Mouse (Mus musculus): Measurements from ENCODE around the gene Anxa3. TPM values are rescaled to one million over a fixed set of nuclear protein-coding genes. Genes with fewer than 3 reads are reported as not detected.
A peak's percentile ranks its signal among the peaks of the same experiment; 100 is the strongest.

Gene Anxa3
- polyA plus RNA-seq (2012; rRNA removed): 12.1 and 14.5 TPM in 2 replicates

DNA sequence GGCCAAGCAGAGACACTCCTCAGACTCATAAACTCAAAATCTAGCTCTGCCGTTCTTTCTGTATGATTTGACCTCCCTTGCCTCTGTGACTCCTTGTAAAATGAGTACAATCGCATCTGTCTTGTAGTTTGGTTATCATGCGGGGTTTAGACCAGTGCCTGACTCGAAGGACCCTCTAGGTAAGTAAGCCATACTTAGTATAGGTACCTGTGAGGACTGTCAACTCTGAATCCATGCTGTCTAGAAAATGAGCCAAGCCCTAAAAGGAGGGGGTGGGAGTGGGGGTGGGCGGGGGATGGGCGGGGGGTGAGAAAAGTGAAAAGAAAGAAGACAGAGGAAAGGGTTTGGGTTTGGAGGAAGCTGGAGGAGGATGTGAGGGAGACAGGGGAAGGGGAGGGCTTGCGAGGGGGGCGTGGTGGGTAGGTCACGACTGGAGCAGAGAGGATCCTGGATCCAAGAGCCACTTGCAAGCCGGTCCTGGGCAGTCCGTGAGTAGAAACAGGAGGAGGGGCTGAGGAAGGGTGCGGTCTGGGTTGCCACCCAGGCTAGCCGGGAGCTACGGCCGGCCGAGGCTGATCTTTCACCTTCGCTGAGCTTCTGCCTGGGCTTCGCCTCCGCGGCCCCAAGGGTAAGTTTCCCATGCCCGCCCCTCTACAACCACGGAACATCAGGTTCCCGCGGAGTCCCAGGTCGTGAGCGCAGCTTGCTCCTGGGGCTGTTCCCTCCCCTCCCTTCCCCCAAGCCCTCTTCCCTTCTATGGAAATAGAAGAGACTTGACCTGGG is at the start of gene Anxa3:
Gene Anxa3, plus strand, starts transcription at position 404 of the 783 bp plus-strand sequence.
- H3K4me1 ChIP-seq (ENCODE audit: control insufficient read depth, insufficient read depth, low read length): no peaks in the 10 kb centered on the region; the same call in 1 of the 2 replicates
- WGBS: 6% methylated on average over 26 of the region's 26 CpGs
- TF ChIP-seq CTCF (conservative IDR thresholded peaks at IDR 0.05; ENCODE audit: insufficient read depth, insufficient read length, low read depth, low read length): no peak
- TF ChIP-seq POLR2A (IDR thresholded peaks at IDR 0.05; ENCODE audit: low read depth, low read length): no peak

DNA sequence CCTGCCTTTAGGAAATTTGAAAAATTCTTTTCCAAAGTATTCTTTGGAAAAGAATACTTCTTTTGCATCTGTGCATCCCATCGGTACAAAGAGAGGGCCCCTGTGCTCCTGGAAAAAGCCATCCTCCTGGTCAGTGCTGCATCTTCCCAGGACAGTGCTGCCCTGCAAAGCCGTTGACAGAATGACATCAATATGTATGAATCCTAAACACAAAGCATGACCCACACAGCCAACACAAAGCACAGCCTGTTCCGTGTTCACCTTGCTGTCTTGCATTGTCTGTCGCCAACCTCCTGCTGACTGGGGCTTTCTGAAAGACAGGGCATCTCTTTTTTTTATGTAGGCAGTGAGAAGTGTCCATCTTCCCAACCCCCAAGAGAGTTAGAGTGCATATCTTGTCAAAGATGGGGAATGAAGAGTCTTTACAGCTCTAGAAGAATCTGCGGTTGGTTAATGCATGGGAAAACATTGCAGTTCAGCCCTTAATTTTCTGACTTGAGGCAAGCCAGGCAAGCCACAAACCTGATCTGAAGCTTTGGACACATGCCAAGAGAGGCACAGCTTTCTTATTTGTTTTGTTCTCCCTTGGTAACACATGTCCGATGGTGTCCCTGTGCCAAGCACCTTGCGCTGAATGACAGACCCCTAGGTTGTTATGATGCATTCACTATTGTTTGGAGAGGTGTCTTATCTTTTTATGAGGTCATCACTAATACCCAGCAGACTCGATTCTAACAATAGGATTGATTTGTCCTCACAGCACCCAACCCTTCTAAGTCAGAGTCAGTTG is 45.7 kb upstream of the Anxa3 start:
- no peak overlapping the region for H3K27ac ChIP-seq (ENCODE audit: insufficient read depth, low read depth, low read length)
- no peak for TF ChIP-seq POLR2A (IDR thresholded peaks at IDR 0.05; ENCODE audit: low read depth, low read length)
- no peak for TF ChIP-seq CTCF (conservative IDR thresholded peaks at IDR 0.05; ENCODE audit: insufficient read depth, insufficient read length, low read depth, low read length)
- H3K36me3 ChIP-seq (ENCODE audit: control insufficient read depth, insufficient read depth, low read length): no peaks in the 10 kb centered on the region
- H3K4me1 ChIP-seq (ENCODE audit: control insufficient read depth, insufficient read depth, low read length): no peaks in the 10 kb centered on the region
- no peak overlapping the region for H3K4me3 ChIP-seq (ENCODE audit: insufficient read depth, low read depth, low read length)
- 78% methylated on average over 8 of the region's 8 CpGs for WGBS
- DNase-seq: no peak
- no peaks in the 10 kb centered on the region for H3K27me3 ChIP-seq (replicated peaks; ENCODE audit: control insufficient read depth, insufficient read depth, low read length)

More for the DNA sequence above, at the start of gene Anxa3:
- H3K4me3 ChIP-seq (ENCODE audit: insufficient read depth, low read depth, low read length): peak within 1 kb of the TSS; percentile 60
- peaks cover 3% of the 10 kb centered on the region; the same call in 1 of the 2 replicates for H3K27me3 ChIP-seq (replicated peaks; ENCODE audit: control insufficient read depth, insufficient read depth, low read length)
- peak within 1 kb of the TSS; percentile 68 for H3K27ac ChIP-seq (ENCODE audit: insufficient read depth, low read depth, low read length)
- peak; percentile 79 for DNase-seq
- no peaks in the 10 kb centered on the region for H3K36me3 ChIP-seq (ENCODE audit: control insufficient read depth, insufficient read depth, low read length)

DNA sequence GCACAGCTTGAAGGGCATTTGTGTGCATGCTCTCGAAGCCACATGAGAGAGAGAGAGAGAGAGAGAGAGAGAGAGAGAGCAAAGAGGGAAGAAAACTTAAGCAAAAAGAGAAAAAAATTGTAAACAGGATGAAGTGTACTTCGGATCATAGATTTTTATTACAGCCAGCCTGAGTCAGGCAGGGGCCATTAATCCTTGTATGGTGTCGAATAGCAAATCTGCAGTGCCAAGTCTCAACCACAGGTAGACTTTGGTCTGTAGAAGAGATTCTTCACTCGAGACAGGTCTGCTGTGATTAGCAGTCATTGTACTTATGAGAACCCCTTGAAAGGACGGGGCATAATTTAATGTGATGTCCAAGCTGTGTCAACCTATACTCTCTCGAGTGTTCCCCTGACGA is 35.5 kb upstream of the Anxa3 start:
- H3K4me1 ChIP-seq (ENCODE audit: control insufficient read depth, insufficient read depth, low read length): peaks cover 3% of the 10 kb centered on the region; the same call in 1 of the 2 replicates
- DNase-seq: no peak
- no peaks in the 10 kb centered on the region for H3K36me3 ChIP-seq (ENCODE audit: control insufficient read depth, insufficient read depth, low read length)
- no peaks in the 10 kb centered on the region for H3K27me3 ChIP-seq (replicated peaks; ENCODE audit: control insufficient read depth, insufficient read depth, low read length)
- TF ChIP-seq POLR2A (IDR thresholded peaks at IDR 0.05; ENCODE audit: low read depth, low read length) (no peak), CTCF (conservative IDR thresholded peaks at IDR 0.05; ENCODE audit: insufficient read depth, insufficient read length, low read depth, low read length) (no peak)
- WGBS: 42% methylated on average over 7 of the region's 7 CpGs
- no peak overlapping the region for H3K4me3 ChIP-seq (ENCODE audit: insufficient read depth, low read depth, low read length)
- no peak overlapping the region for H3K27ac ChIP-seq (ENCODE audit: insufficient read depth, low read depth, low read length)

DNA sequence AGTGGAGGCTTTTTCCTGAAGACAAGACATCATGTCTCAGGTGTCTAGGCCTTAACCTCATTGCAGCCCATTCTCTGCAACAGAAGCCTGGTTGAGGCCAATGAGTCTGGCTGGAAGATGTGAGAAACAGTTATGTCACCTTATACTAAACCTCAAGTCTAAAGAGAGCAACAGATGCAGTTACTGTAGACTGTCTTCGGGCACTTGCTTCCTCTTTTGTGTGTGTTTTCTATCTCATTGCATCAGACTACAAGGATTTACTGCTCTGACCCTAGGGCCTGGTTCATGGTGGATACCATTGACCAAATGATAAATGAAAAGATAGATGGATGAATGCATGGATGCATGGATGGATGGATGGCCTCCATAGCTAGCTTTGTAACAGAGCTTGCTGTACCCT is 31.1 kb upstream of the Anxa3 start:
- no peak overlapping the region for H3K4me3 ChIP-seq (ENCODE audit: insufficient read depth, low read depth, low read length)
- H3K27ac ChIP-seq (ENCODE audit: insufficient read depth, low read depth, low read length): no peak overlapping the region
- TF ChIP-seq POLR2A (IDR thresholded peaks at IDR 0.05; ENCODE audit: low read depth, low read length): no peak
- TF ChIP-seq CTCF (conservative IDR thresholded peaks at IDR 0.05; ENCODE audit: insufficient read depth, insufficient read length, low read depth, low read length): no peak
- DNase-seq: no peak
- H3K27me3 ChIP-seq (replicated peaks; ENCODE audit: control insufficient read depth, insufficient read depth, low read length): no peaks in the 10 kb centered on the region
- 0 out of 2 replicates have a peak, but pooled peaks cover 3% of the 10 kb centered on the region for H3K4me1 ChIP-seq (ENCODE audit: control insufficient read depth, insufficient read depth, low read length)
- H3K36me3 ChIP-seq (ENCODE audit: control insufficient read depth, insufficient read depth, low read length): no peaks in the 10 kb centered on the region
- WGBS: 74% methylated on average over 1 of the region's 1 CpGs

DNA sequence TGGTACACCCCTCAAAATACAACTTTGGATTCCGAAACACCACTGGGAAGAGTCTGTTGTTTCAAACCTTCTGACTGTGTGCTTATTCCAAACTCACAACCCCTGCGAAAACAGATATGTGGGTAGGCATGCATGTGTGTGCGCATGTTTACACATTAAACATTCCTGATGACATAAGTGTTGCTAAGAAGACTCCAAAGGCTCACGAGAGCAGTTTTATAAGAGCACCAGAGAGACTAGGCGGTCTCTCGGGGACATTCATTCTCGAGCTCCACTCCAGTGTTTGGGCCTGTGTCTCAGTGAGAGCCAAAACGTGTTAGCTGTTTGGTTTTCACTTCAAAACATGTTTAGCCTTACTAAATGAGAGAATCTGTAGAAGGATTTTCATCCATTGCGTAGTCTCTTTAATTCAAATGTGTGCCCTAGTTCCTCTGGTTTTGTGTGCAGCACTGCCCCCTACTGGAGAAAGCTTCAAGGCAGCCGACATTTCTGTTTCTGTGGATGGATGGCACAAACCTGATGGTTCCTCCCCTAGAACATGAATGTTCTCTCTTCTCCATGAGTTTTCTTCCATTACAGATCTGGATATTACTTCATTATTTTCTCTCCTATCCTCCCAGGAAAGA is 24.2 kb upstream of the Anxa3 start:
- Histone ChIP-seq H3K4me3 (ENCODE audit: insufficient read depth, low read depth, low read length) (no peak overlapping the region), H3K36me3 (ENCODE audit: control insufficient read depth, insufficient read depth, low read length) (no peaks in the 10 kb centered on the region), H3K27ac (ENCODE audit: insufficient read depth, low read depth, low read length) (no peak overlapping the region), H3K27me3 (replicated peaks; ENCODE audit: control insufficient read depth, insufficient read depth, low read length) (no peaks in the 10 kb centered on the region), H3K4me1 (ENCODE audit: control insufficient read depth, insufficient read depth, low read length) (no peaks in the 10 kb centered on the region)
- DNase-seq: peak; percentile 71
- WGBS: 68% methylated on average over 10 of the region's 10 CpGs
- no peak for TF ChIP-seq POLR2A (IDR thresholded peaks at IDR 0.05; ENCODE audit: low read depth, low read length)
- peak; percentile 84 for TF ChIP-seq CTCF (conservative IDR thresholded peaks at IDR 0.05; ENCODE audit: insufficient read depth, insufficient read length, low read depth, low read length)

DNA sequence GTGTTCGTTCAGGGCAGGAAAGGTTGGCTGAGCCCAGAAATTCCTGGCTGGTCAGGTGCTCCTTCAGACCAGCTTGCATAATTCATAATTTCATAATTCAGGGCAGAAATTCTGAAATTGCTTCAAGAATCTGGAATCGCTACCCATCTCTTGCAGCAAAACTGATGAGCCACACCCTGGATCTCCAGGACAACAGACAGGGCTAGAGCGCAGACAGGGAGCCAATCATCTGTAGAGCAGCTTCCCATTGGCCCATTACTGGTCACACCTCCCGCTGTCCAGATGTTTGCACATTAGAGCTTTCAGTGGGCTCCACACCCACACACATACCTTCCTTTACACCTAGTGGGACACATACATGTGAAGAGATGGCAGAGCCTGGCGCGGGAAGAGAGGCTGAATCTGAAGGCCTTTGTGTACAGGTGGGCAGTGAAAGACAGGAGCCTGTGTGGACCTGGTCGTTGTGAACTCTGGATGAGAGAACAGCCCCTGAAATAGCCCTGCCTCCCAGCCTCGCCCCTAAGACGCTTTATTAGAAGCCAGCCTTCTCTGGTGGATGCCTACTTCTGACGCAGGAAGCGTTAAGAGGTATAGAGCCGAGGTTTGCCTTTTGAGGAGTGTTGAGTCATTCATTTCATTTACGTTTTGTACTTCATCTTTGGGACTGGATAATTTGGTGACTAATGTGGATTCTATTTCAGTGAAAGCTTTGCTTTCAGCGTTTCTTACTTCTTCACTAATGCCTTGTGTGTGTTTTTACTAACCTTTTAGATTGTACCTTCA is 9.4 kb upstream of the Anxa3 start:
- 83% methylated on average over 14 of the region's 14 CpGs for WGBS
- TF ChIP-seq CTCF (conservative IDR thresholded peaks at IDR 0.05; ENCODE audit: insufficient read depth, insufficient read length, low read depth, low read length): no peak
- TF ChIP-seq POLR2A (IDR thresholded peaks at IDR 0.05; ENCODE audit: low read depth, low read length): no peak
- no peak for DNase-seq

More for the DNA sequence above, 9.4 kb upstream of the Anxa3 start:
- H3K4me1 ChIP-seq (ENCODE audit: control insufficient read depth, insufficient read depth, low read length): no peaks in the 10 kb centered on the region
- no peaks in the 10 kb centered on the region for H3K27me3 ChIP-seq (replicated peaks; ENCODE audit: control insufficient read depth, insufficient read depth, low read length)
- H3K27ac ChIP-seq (ENCODE audit: insufficient read depth, low read depth, low read length): no peak overlapping the region
- H3K36me3 ChIP-seq (ENCODE audit: control insufficient read depth, insufficient read depth, low read length): peaks cover 2% of the 10 kb centered on the region; the same call in 1 of the 2 replicates
- no peak overlapping the region for H3K4me3 ChIP-seq (ENCODE audit: insufficient read depth, low read depth, low read length)

All from kidney, adult 2 months (tissue).